Mouse (Mus musculus): ENCODE results near the gene Ly86.

The Ly86 gene

GRCm38 (mm10) chr13:37459022-37459421 is 114.0 kb downstream of the Ly86 start:
- no peak for DNase-seq (ENCODE audit: low spot score in 2 of 2)

- peak in 1 of 2 experiments; percentile 84 for DNase-seq (ENCODE audit: low spot score in 2 of 2)
Measured at GRCm38 (mm10) chr13:37459957-37460930, 115.2 kb downstream of the Ly86 start.

- DNase-seq (ENCODE audit: low spot score in 2 of 2), result peak in 1 of 2 experiments; percentile 77
Measured at GRCm38 (mm10) chr13:37462049-37462702, 117.2 kb downstream of the Ly86 start.

- DNase-seq (ENCODE audit: low spot score in 2 of 2), result no peak
Measured at GRCm38 (mm10) chr13:37465710-37466109, 120.7 kb downstream of the Ly86 start.

GRCm38 (mm10) chr13:37467795-37468194 is 122.8 kb downstream of the Ly86 start:
- peak; percentile 69 to 82 for DNase-seq (ENCODE audit: low spot score in 2 of 2)
